In the genomic region with DNA sequence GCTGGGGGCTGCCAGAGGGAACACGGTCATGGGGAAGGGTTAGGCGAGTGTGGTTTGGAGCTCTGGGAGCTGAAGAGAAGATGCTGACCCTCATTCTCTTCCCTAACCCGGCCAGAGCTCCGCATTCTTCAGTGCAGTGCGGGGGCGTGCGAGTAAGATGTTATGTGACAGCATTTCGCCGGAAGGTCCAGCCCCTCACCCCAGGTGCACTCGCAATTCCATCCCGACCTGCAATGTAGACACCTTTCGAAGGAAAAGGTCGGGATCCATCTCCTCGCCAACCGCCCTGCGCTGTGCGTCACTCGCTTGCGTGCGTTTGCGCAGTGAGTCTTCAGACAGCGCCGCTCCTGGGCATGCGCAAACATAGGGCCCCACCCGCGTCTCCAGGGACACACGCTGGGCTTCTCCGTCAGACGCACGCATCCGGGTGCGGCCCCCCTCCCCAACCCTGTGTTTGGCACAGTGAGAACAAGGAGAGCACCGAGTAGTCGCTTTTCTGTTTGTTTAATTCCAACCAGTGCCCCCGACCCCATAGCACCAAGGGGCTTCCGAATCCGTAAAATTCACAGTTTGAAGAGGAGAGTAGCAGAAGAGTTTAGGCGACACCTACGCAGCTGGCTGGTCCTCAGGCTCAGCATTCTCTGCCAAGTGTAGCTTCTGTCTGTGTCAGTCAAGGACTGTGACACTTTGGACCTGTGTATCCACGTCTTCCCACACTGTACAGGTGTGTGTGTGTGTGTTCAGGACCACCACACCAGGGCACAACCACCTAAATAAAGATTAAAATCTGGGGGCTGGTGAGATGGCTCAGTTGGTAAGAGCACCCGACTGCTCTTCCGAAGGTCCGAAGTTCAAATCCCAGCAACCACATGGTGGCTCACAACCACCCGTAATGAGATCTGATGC, we compare ENCODE assay signal across 8 mouse cellular contexts. TPM values are rescaled to one million over a fixed set of nuclear protein-coding genes. Genes with fewer than 3 reads are reported as not detected.
DNase-seq lines count a peak whose midpoint lies in the region; ATAC-seq lines count a peak whose summit lies in the region.

A gene (minus strand): TSS at position 314 of the 906 bp plus-strand sequence.

- H3K27me3 ChIP-seq in hindbrain, embryonic 12.5 days = no peaks in the 10 kb centered on the region

- peak within 1 kb of the TSS; percentile 51 for H3K4me3 ChIP-seq in hindbrain, embryonic 12.5 days

- H3K4me1 ChIP-seq in hindbrain, embryonic 12.5 days = peaks cover 27% of the 10 kb centered on the region

- peak; percentile 94 for DNase-seq in Muller cell, postnatal 12 days (ENCODE audit: inconsistent ontology term)
- peak; percentile 97 for DNase-seq in cerebellum, adult 9-11 months
- DNase-seq in frontal cortex, postnatal 10 days (ENCODE audit: low spot score in 2 of 2) = peak; percentile 92 to 95
- peak; percentile 83 to 95 for DNase-seq in layer of hippocampus, postnatal 25 days (ENCODE audit: extremely low spot score in 1 of 2, low spot score in 1 of 2)
- peak; percentile 97 for DNase-seq in lung, postnatal 25 days (ENCODE audit: low spot score)
- peak; percentile 92 for DNase-seq in retina, embryonic 14.5 days (ENCODE audit: low spot score)
- peak; percentile 96 for DNase-seq in thymus, postnatal 4 days

- WGBS in hindbrain, embryonic 12.5 days = 4% methylated on average over 44 of the region's 44 CpGs

- peaks cover 17% of the 10 kb centered on the region for H3K36me3 ChIP-seq in hindbrain, embryonic 12.5 days

- peak; percentile 86 for ATAC-seq in hindbrain, embryonic 12.5 days (ENCODE audit: low FRiP score)

- peak within 1 kb of the TSS; percentile 83 for H3K27ac ChIP-seq in hindbrain, embryonic 12.5 days

- H3K9ac ChIP-seq in hindbrain, embryonic 12.5 days = peak within 1 kb of the TSS; percentile 77

- H3K4me2 ChIP-seq in hindbrain, embryonic 12.5 days (replicated peaks) = peak within 1 kb of the TSS; percentile 70

- no peaks in the 10 kb centered on the region for H3K9me3 ChIP-seq in hindbrain, embryonic 12.5 days (replicated peaks)

RNA-seq across cellular contexts. Expression of the gene that starts here (rescaled TPM):
- 30.0 and 31.8 TPM in 2 replicates for polyA plus RNA-seq in hindbrain, embryonic 12.5 days (2016; fragmentation: Nextera tagmentation; extraction: Ambion mirVana)
- 10 to 100 TPM; 32.9 to 41.9 TPM for total RNA-seq in layer of hippocampus, postnatal 25 days (2021)

Comparison
In these comparisons a context has a peak if more than half of its experiments do, and no peak if none do; other contexts are left out.
1. Peak in every context shown above with its lines: DNase-seq, ATAC-seq, H3K4me3 ChIP-seq and H3K27ac ChIP-seq.